Mouse (Mus musculus): ENCODE measurements around the gene Zp3r.
"Not testable (repeated sequence)": the region's sequence is repeated elsewhere in the genome, so short reads cannot be mapped to it uniquely, and the experiment has no call there.

Gene Zp3r

GRCm38 (mm10) chr1:130629521-130629920, at the start of gene Zp3r:
TSS of gene Zp3r (minus strand) at chr1:130629621.
- in situ Hi-C loops (cut with MseI, MboI) = no loop called here

GRCm38 (mm10) chr1:130678551-130678950, 49.1 kb upstream of the Zp3r start:
- in situ Hi-C loops (cut with MseI, MboI) = no loop called here

GRCm38 (mm10) chr1:130663576-130663975, 34.2 kb upstream of the Zp3r start:
- in situ Hi-C loops (cut with MseI, MboI) = not testable (repeated sequence)

- in situ Hi-C loops (cut with MseI, MboI) = no loop called here
These were observed 32.0 kb upstream of the Zp3r start, which contains the start of gene C4bp for GRCm38 (mm10) chr1:130661454-130661853. TSS of gene C4bp (minus strand) at chr1:130661632.

- in situ Hi-C loops (cut with MseI, MboI) = not testable (repeated sequence)
These were observed 30.2 kb upstream of the Zp3r start for GRCm38 (mm10) chr1:130659641-130660040.

GRCm38 (mm10) chr1:130644103-130644502, 14.7 kb upstream of the Zp3r start:
- in situ Hi-C loops (cut with MseI, MboI) = no loop called here

- in situ Hi-C loops (cut with MseI, MboI) = no loop called here
These were observed 11.5 kb upstream of the Zp3r start for GRCm38 (mm10) chr1:130640967-130641366.

GRCm38 (mm10) chr1:130633761-130634410, 4.5 kb upstream of the Zp3r start:
- in situ Hi-C loops (cut with MseI, MboI) = loop anchor here in 1 of 2 experiments (10.0 kb wide), 2 partner anchors 59 to 89 kb away; no protein-coding TSS in a partner anchor

- in situ Hi-C loops (cut with MseI, MboI) = loop anchor here in 1 of 2 experiments (10.0 kb wide), 2 partner anchors 59 to 89 kb away; no protein-coding TSS in a partner anchor
These were observed 3.9 kb upstream of the Zp3r start for GRCm38 (mm10) chr1:130633316-130633715.

- in situ Hi-C loops (cut with MseI, MboI) = no loop called here
These were observed 33.1 kb downstream of the Zp3r start for GRCm38 (mm10) chr1:130596291-130596690.

- in situ Hi-C loops (cut with MseI, MboI) = no loop called here
These were observed 40.8 kb downstream of the Zp3r start for GRCm38 (mm10) chr1:130588659-130589058.

- in situ Hi-C loops (cut with MseI, MboI) = loop anchor here in 1 of 2 experiments (10.0 kb wide), 1 partner anchor 58 kb away; no protein-coding TSS in a partner anchor
These were observed 53.0 kb downstream of the Zp3r start for GRCm38 (mm10) chr1:130576389-130576788.

GRCm38 (mm10) chr1:130575962-130576361, 53.5 kb downstream of the Zp3r start:
- in situ Hi-C loops (cut with MseI, MboI) = loop anchor here in 1 of 2 experiments (10.0 kb wide), 1 partner anchor 59 kb away; no protein-coding TSS in a partner anchor

GRCm38 (mm10) chr1:130551407-130552249, 77.8 kb downstream of the Zp3r start:
- in situ Hi-C loops (cut with MseI, MboI) = no loop called here

- in situ Hi-C loops (cut with MseI, MboI) = no loop called here
These were observed 78.9 kb downstream of the Zp3r start for GRCm38 (mm10) chr1:130550242-130551167.

GRCm38 (mm10) chr1:130549698-130550097, 79.7 kb downstream of the Zp3r start:
- in situ Hi-C loops (cut with MseI, MboI) = loop anchor here in 1 of 2 experiments (10.0 kb wide), 1 partner anchor 85 kb away; no protein-coding TSS in a partner anchor

- in situ Hi-C loops (cut with MseI, MboI) = loop anchor here in 1 of 2 experiments (10.0 kb wide), 1 partner anchor 86 kb away; no protein-coding TSS in a partner anchor
These were observed 80.3 kb downstream of the Zp3r start for GRCm38 (mm10) chr1:130549160-130549559.

- in situ Hi-C loops (cut with MseI, MboI) = loop anchor here in 1 of 2 experiments (10.0 kb wide), 1 partner anchor 87 kb away; no protein-coding TSS in a partner anchor
These were observed 81.6 kb downstream of the Zp3r start for GRCm38 (mm10) chr1:130547674-130548429.
